Mouse (Mus musculus) hindbrain, embryonic 10.5 days (tissue): Measurements from ENCODE around the gene Mrpl38. TPM values are rescaled to one million over a fixed set of nuclear protein-coding genes. Genes with fewer than 3 reads are reported as not detected.

Source experiments
- DNase-seq: peaks from one replicate; pipeline ENCODE4 v3.0.0-alpha.2; 2017; ENCODE audit warnings: low spot score
- H3K27ac ChIP-seq: fragments of 300-500 bp; sonication (generic); 2 replicates; pipeline ENCODE4 v1.5.1; 2016; ENCODE audit warnings: mild to moderate bottlenecking, moderate library complexity
- H3K27me3 ChIP-seq: fragments of 300-500 bp; sonication (generic); 2 replicates; pipeline ENCODE4 v1.6.1; 2016; ENCODE audit warnings: mild to moderate bottlenecking; ENCODE audit not compliant: poor library complexity, insufficient read depth, severe bottlenecking
- H3K36me3 ChIP-seq: fragments of 300-500 bp; sonication (generic); 2 replicates; pipeline ENCODE4 v1.6.1; 2016; ENCODE audit warnings: mild to moderate bottlenecking, moderate library complexity
- H3K4me1 ChIP-seq: fragments of 300-500 bp; sonication (generic); replicated peaks from 2 replicates; pipeline ENCODE4 v1.6.1; 2016; ENCODE audit warnings: mild to moderate bottlenecking
- H3K4me3 ChIP-seq: fragments of 300-500 bp; sonication (generic); 2 replicates; pipeline ENCODE4 v1.5.1; 2016; ENCODE audit warnings: mild to moderate bottlenecking, moderate library complexity
- H3K9me3 ChIP-seq: fragments of 300-500 bp; sonication (generic); 2 replicates; pipeline ENCODE4 v1.6.1; 2016; ENCODE audit warnings: mild to moderate bottlenecking, moderate library complexity
- WGBS: fragments of 180-500 bp; shearing (Covaris S2); methylation state at CpG from one replicate; pipeline ENCODE4 v1.1.7; 2016; 5-methylcytosine and 5-hydroxymethylcytosine counted together
- polyA plus RNA-seq: library from polyadenylated mRNA; unstranded; fragments of >200 nt; fragmentation: Nextera tagmentation; extraction: Ambion mirVana; gene quantifications from 2 replicates; pipeline ENCODE4 v1.2.1, GENCODE M21; 2016

The Mrpl38 gene
- polyA plus RNA-seq, result 108 and 114 TPM in 2 replicates

- H3K27me3 ChIP-seq, result no peaks in the 10 kb centered on the region
- H3K9me3 ChIP-seq, result no peaks in the 10 kb centered on the region
- peak within 1 kb of the TSS; percentile 99 for H3K4me3 ChIP-seq
- H3K36me3 ChIP-seq, result peaks cover 55% of the 10 kb centered on the region
- peak; percentile 98 for DNase-seq
- under 1% methylated on average over 60 of the region's 60 CpGs for WGBS
- H3K4me1 ChIP-seq, result peaks cover 37% of the 10 kb centered on the region
- peak within 1 kb of the TSS; percentile 93 for H3K27ac ChIP-seq
Measured at GRCm38 (mm10) chr11:116138468-116139138, at the start of gene Mrpl38. Gene Mrpl38, minus strand, starts transcription at chr11:116138868.

- peak overlapping the region; percentile 70 for H3K27ac ChIP-seq
- peaks cover 19% of the 10 kb centered on the region for H3K4me1 ChIP-seq
- peaks cover 73% of the 10 kb centered on the region for H3K36me3 ChIP-seq
- H3K9me3 ChIP-seq, result no peaks in the 10 kb centered on the region
- no peak overlapping the region for H3K4me3 ChIP-seq
- WGBS, result 51% methylated on average over 11 of the region's 11 CpGs
- no peak for DNase-seq
- H3K27me3 ChIP-seq, result no peaks in the 10 kb centered on the region
Measured at GRCm38 (mm10) chr11:116187226-116187930, 48.7 kb upstream of the Mrpl38 start.

- WGBS, result 88% methylated on average over 11 of the region's 11 CpGs
- no peak overlapping the region for H3K4me3 ChIP-seq
- DNase-seq, result no peak
- H3K27me3 ChIP-seq, result no peaks in the 10 kb centered on the region
- no peak overlapping the region for H3K27ac ChIP-seq
- H3K9me3 ChIP-seq, result no peaks in the 10 kb centered on the region
- peaks cover 19% of the 10 kb centered on the region for H3K4me1 ChIP-seq
- H3K36me3 ChIP-seq, result peaks cover 78% of the 10 kb centered on the region
Measured at GRCm38 (mm10) chr11:116186360-116186759, 47.7 kb upstream of the Mrpl38 start.

- 92% methylated on average over 3 of the region's 3 CpGs for WGBS
Measured at GRCm38 (mm10) chr11:116185836-116186235, 47.2 kb upstream of the Mrpl38 start.

GRCm38 (mm10) chr11:116178411-116179121 is 39.9 kb upstream of the Mrpl38 start:
- Histone ChIP-seq H3K27me3 (no peaks in the 10 kb centered on the region), H3K9me3 (no peaks in the 10 kb centered on the region), H3K27ac (no peak overlapping the region), H3K4me3 (no peak overlapping the region), H3K4me1 (no peaks in the 10 kb centered on the region), H3K36me3 (peaks cover 92% of the 10 kb centered on the region)
- WGBS, result 91% methylated on average over 20 of the region's 20 CpGs
- DNase-seq, result no peak

More at GRCm38 (mm10) chr11:116185836-116186235, 47.2 kb upstream of the Mrpl38 start:
- no peaks in the 10 kb centered on the region for H3K9me3 ChIP-seq
- H3K4me1 ChIP-seq, result peaks cover 19% of the 10 kb centered on the region
- no peaks in the 10 kb centered on the region for H3K27me3 ChIP-seq
- no peak overlapping the region for H3K27ac ChIP-seq
- DNase-seq, result no peak
- H3K4me3 ChIP-seq, result no peak overlapping the region
- H3K36me3 ChIP-seq, result peaks cover 78% of the 10 kb centered on the region

- Histone ChIP-seq H3K4me3 (no peak overlapping the region), H3K36me3 (peaks cover 95% of the 10 kb centered on the region), H3K27me3 (no peaks in the 10 kb centered on the region), H3K4me1 (no peaks in the 10 kb centered on the region), H3K27ac (no peak overlapping the region), H3K9me3 (no peaks in the 10 kb centered on the region)
- no peak for DNase-seq
- WGBS, result 85% methylated on average over 7 of the region's 7 CpGs
Measured at GRCm38 (mm10) chr11:116176010-116176409, 37.3 kb upstream of the Mrpl38 start.

- Histone ChIP-seq H3K9me3 (no peaks in the 10 kb centered on the region), H3K4me1 (no peaks in the 10 kb centered on the region), H3K4me3 (no peak overlapping the region), H3K27me3 (no peaks in the 10 kb centered on the region), H3K27ac (no peak overlapping the region), H3K36me3 (peaks cover 84% of the 10 kb centered on the region)
- DNase-seq, result no peak
- 92% methylated on average over 22 of the region's 22 CpGs for WGBS
Measured at GRCm38 (mm10) chr11:116174775-116175448, 36.2 kb upstream of the Mrpl38 start.

- Histone ChIP-seq H3K27ac (no peak overlapping the region), H3K4me1 (peaks cover 10% of the 10 kb centered on the region), H3K27me3 (no peaks in the 10 kb centered on the region; the same call in 1 of the 2 replicates), H3K36me3 (peaks cover 56% of the 10 kb centered on the region), H3K4me3 (no peak overlapping the region), H3K9me3 (no peaks in the 10 kb centered on the region)
- DNase-seq, result no peak
- WGBS, result 85% methylated on average over 2 of the region's 2 CpGs
Measured at GRCm38 (mm10) chr11:116171959-116172358, 33.3 kb upstream of the Mrpl38 start.

GRCm38 (mm10) chr11:116170003-116170800 is 31.5 kb upstream of the Mrpl38 start:
- no peaks in the 10 kb centered on the region for H3K9me3 ChIP-seq
- 86% methylated on average over 5 of the region's 5 CpGs for WGBS

GRCm38 (mm10) chr11:116169214-116169613 is 30.5 kb upstream of the Mrpl38 start:
- Histone ChIP-seq H3K4me1 (peaks cover 23% of the 10 kb centered on the region), H3K9me3 (no peaks in the 10 kb centered on the region), H3K27me3 (no peaks in the 10 kb centered on the region; the same call in 1 of the 2 replicates), H3K36me3 (peaks cover 56% of the 10 kb centered on the region), H3K4me3 (no peak overlapping the region), H3K27ac (no peak overlapping the region)
- no peak for DNase-seq
- 91% methylated on average over 3 of the region's 3 CpGs for WGBS

More at GRCm38 (mm10) chr11:116170003-116170800, 31.5 kb upstream of the Mrpl38 start:
- Histone ChIP-seq H3K4me3 (no peak overlapping the region), H3K36me3 (peaks cover 56% of the 10 kb centered on the region), H3K4me1 (peaks cover 23% of the 10 kb centered on the region), H3K27me3 (no peaks in the 10 kb centered on the region; the same call in 1 of the 2 replicates), H3K27ac (no peak overlapping the region)
- DNase-seq, result no peak

- under 1% methylated on average over 40 of the region's 40 CpGs for WGBS
- peaks cover 34% of the 10 kb centered on the region for H3K4me1 ChIP-seq
Measured at GRCm38 (mm10) chr11:116167884-116168439, 29.3 kb upstream of the Mrpl38 start, which contains the start of gene Fbf1. Gene Fbf1, minus strand, starts transcription at chr11:116168166.

More at GRCm38 (mm10) chr11:116167884-116168439, 29.3 kb upstream of the Mrpl38 start, which contains the start of gene Fbf1:
- peak; percentile 95 for DNase-seq
- H3K36me3 ChIP-seq, result peaks cover 55% of the 10 kb centered on the region
- peak within 1 kb of the TSS; percentile 95 for H3K27ac ChIP-seq
- H3K27me3 ChIP-seq, result no peaks in the 10 kb centered on the region; the same call in 1 of the 2 replicates
- no peaks in the 10 kb centered on the region for H3K9me3 ChIP-seq
- H3K4me3 ChIP-seq, result peak within 1 kb of the TSS; percentile 84
